Mouse (Mus musculus): ENCODE results near the gene Tex2. TPM values are rescaled to one million over a fixed set of nuclear protein-coding genes. Genes with fewer than 3 reads are reported as not detected.

Tex2 gene
- polyA plus RNA-seq, 1 experiment from 2014 or later: 10.3 TPM

Other genes starting within 250 kb of the Tex2 start
- gene Prr29, start 248.0 kb downstream of the Tex2 start, polyA plus RNA-seq (2015; fragmentation: Nextera tagmentation; extraction: Ambion mirVana): 0.31 and 0.66 TPM in 2 replicates
- 35.3 and 38.5 TPM in 2 replicates for gene Icam2, start 225.3 kb downstream of the Tex2 start, polyA plus RNA-seq (2015; fragmentation: Nextera tagmentation; extraction: Ambion mirVana)
- 7.5 and 9.4 TPM in 2 replicates for gene Ern1, start 125.6 kb downstream of the Tex2 start, polyA plus RNA-seq (2015; fragmentation: Nextera tagmentation; extraction: Ambion mirVana)
- gene Pecam1, start 137.2 kb upstream of the Tex2 start, polyA plus RNA-seq (2015; fragmentation: Nextera tagmentation; extraction: Ambion mirVana): 44.6 and 48.5 TPM in 2 replicates
- 2.5 and 2.7 TPM in 2 replicates for gene Milr1, start 137.8 kb upstream of the Tex2 start, polyA plus RNA-seq (2015; fragmentation: Nextera tagmentation; extraction: Ambion mirVana)
- 9.7 and 11.1 TPM in 2 replicates for gene Polg2, start 166.1 kb upstream of the Tex2 start, polyA plus RNA-seq (2015; fragmentation: Nextera tagmentation; extraction: Ambion mirVana)
- gene Ddx5, start 175.8 kb upstream of the Tex2 start, polyA plus RNA-seq (2015; fragmentation: Nextera tagmentation; extraction: Ambion mirVana): 295 and 312 TPM in 2 replicates
- 17.7 and 19.9 TPM in 2 replicates for gene Cep95, start 175.8 kb upstream of the Tex2 start, polyA plus RNA-seq (2015; fragmentation: Nextera tagmentation; extraction: Ambion mirVana)